Mouse (Mus musculus): ENCODE data around the gene Cdc42ep3.

The Cdc42ep3 gene

DNA sequence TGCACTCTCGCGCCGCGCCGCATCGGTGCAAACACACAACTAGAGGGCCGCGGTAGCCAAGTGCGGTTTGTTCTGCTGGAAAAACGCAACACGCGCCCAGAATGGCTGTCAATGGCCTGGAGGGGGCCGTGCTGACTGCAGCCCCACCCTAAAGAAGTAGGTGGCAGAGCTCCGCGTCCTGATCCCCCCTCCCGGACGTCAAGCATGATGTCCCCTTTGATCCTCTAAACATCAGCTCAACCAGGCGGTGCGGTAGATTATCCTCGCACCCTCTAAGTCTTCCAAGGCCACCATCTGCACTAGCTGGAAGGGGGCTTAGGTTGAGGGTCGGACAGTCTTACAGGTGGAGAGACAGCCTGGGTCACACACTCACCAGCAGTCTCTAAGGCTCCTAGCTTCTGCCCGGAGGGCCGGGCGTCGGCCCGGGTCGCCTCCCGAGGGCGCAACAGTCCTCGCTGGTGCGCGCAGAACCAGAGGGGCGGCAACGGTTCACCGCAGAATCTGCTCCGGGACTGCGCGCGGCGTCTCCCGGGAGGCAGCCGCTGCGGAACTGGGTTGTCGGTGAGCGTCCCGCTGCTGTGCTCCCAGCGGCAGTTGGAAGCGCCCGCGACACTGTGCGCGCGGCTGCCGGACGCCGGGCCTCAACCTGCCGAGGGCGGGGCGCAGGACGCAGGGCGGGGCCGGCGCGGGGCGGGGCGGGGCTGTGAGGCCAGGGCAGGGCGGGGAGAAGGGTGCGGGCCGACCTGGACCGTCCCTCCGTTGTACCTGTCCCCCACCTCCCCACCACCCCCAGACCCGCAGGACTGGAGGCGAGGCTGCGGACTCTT lies at the start of gene Cdc42ep3:
Gene Cdc42ep3, minus strand, starts transcription at position 648 of the 827 bp plus-strand sequence.
- peak; percentile 77 to 80 for DNase-seq

- DNase-seq, result no peak
Measured at GRCm38 (mm10) chr17:79400356-79400755, 45.5 kb upstream of the Cdc42ep3 start.

GRCm38 (mm10) chr17:79398416-79398815 lies 43.5 kb upstream of the Cdc42ep3 start:
- DNase-seq, result no peak

DNA sequence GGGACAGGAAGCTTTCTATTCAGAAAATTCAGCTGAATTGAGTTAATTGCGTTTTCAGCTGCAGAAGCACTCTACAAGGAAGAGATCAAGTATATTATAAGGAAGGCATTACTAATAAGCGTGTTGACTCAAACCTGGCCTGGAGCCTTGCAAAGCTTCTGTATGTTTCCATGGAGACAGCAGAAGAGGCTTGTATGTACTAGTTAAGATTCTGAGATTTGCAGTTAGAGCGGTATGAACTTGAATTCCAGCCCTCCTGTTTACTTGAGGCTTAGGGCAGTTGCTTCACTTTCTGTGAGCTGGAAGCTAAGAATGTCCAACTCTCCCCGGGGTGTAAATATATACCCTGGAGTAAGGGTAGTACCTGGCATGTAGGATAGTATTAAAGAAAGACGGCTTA lies 39.9 kb upstream of the Cdc42ep3 start:
- DNase-seq, result no peak

GRCm38 (mm10) chr17:79393886-79394285 lies 39.0 kb upstream of the Cdc42ep3 start:
- no peak for DNase-seq

- DNase-seq, result no peak
Measured at GRCm38 (mm10) chr17:79387465-79388066, 32.7 kb upstream of the Cdc42ep3 start.

- no peak for DNase-seq
Measured at GRCm38 (mm10) chr17:79381485-79381884, 26.6 kb upstream of the Cdc42ep3 start.

- DNase-seq, result no peak
Measured at GRCm38 (mm10) chr17:79379191-79379590, 24.3 kb upstream of the Cdc42ep3 start.

DNA sequence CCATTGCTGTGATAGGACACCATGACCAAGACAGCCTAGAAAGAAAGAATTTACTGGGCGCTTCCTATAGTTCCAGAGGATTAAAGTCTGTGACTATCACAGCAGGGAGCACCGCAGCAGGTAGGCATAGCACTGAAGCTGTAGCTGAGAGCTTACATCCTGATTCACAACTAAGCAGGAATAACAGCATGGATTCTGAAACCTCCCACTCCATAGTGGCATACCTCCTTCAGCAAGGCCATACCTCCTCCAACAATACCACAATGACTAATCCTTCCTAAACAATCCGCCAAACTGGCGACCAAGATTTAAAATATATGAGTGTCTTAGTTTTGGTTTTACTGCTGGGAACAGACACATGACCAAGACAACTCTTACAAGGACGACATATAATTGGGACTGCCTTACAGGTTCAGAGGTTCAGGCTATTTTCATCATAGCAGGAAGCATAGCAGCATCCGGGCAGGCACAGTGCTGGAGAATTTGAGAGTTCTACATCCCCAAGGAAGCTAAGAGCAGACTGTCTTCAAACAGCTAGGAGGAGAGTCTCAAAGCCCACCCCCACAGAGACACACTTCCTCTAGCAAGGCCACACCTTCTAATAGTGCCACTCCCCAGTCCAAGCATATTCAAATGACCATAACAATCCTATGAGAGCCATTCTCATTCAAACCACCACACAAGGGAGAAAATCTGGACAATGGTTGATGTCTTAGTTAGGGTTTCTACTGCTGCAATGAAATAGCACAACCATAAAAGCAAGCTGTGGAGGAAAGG lies 21.7 kb upstream of the Cdc42ep3 start:
- DNase-seq, result no peak

GRCm38 (mm10) chr17:79372973-79373372 lies 18.1 kb upstream of the Cdc42ep3 start:
- DNase-seq, result no peak

DNA sequence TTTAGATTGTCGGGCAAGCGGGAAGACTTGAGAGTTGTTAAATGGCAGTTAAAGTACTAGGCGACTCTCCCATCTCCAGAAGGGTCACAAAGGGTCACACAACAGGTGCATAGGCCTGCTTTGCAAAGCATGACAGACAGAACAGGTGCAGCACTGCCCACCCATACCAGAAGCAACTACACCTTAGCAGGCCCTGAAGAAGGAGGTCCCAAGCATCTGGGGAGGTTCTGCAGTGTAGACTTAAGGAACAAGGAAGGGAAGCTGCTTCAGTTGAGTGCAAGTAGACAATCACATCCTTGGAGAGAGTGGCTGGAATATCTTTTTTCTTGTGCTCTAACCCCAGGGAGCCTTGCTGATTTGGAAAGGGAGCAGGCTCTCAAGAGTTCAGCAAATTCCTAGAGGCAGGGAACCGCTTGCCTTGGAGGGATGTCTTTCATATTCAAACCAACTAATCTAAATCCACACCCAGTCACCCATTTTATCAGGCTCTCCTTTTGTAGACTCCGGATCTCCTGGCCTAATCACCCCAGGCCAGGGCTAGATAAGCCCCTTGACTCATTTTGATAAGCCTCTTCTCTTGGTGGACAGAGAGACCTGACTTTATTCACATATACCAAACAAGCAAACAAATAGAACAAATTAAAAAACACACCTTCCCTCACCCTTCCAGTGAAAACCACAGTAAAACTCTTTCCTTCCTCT lies 10.0 kb upstream of the Cdc42ep3 start:
- DNase-seq, result no peak

DNA sequence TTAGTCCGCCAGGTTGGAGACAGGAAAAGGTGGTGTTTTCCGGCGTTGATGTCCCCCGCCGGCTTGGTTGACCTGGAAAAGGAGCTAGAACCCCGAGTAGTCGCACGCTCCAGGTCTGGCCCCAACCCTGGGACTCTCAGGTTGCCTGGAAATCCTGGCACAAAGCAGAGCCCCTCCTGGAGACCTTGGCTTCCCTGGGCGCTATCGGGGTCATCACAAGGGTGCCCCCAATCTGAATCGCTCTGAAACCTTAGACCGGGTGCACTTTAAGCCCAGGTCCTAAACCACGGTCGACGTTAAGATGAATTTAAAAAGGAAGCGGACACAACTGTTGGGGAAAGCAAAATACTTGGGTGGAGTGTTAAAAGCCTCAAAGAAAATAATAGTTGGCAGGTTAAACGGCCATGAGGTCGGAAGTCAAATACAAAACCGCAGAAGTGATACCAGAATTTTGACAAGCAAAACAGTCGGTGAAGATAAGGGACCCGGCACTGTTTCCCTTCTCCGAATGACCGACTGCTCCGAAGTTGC lies 1.2 kb upstream of the Cdc42ep3 start:
- DNase-seq, result peak; percentile 34 to 41

DNA sequence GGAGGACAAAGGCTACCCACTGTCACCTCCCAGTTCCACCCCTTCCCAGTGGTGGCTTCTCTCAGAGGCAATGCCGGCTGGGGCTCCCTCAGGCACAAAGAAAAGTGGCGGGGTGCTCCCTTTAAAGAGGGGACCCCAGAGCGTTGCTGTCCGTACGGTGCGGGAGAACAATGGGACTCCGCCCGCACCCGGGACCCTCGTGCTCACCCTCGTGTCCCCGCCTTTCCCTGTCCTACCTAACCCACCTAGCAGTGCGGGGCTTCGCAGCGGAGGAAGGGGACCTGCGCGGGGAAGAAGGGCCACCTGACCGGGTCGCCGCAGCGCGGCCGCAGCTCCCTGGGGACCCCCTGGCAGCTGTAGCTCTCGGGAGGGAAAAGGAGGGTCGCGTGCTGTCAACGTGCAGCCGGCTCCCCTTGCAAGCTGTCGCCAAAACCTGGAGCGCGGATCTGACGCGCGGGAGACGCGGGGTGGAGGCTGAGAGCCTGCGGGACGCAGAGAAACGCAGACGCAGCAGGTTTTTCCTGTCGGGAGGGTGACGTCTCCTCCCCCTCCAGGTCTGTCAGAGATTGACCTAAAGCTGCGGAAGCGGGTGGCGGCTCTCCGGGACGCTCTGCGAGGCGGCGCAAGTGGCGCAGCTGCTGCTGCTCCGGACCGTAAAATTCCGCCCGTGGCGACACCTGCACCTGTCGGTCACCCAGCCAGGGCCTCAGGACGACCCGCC lies 540 bp upstream of the Cdc42ep3 start:
- peak; percentile 69 to 71 for DNase-seq

DNA sequence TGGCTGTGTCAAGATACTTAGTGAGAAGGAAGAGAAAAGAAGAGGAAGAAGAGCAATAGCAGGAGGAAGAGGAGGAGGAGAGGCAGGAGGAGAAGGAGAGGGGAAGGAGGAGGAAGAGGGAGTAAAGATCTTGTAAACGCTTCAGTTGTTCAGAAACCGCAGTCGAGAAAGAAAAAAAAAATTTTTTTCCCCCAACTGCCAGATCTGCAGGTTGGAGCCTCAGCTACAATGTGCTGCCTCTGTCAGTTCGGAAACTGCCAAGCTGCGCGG lies 782 bp downstream of the Cdc42ep3 start:
- peak in 1 of 2 experiments; percentile 12 for DNase-seq

- DNase-seq, result peak in 1 of 2 experiments; percentile 16
Measured at GRCm38 (mm10) chr17:79353446-79354173, 1.3 kb downstream of the Cdc42ep3 start.

GRCm38 (mm10) chr17:79350751-79351191 lies 4.1 kb downstream of the Cdc42ep3 start:
- DNase-seq, result no peak

GRCm38 (mm10) chr17:79349371-79349770 lies 5.5 kb downstream of the Cdc42ep3 start:
- no peak for DNase-seq

GRCm38 (mm10) chr17:79347920-79348589 lies 6.8 kb downstream of the Cdc42ep3 start:
- peak; percentile 21 to 31 for DNase-seq

- no peak for DNase-seq
Measured at GRCm38 (mm10) chr17:79347291-79347690, 7.6 kb downstream of the Cdc42ep3 start.

- DNase-seq, result no peak
Measured at GRCm38 (mm10) chr17:79345001-79345709, 9.7 kb downstream of the Cdc42ep3 start.

All from B cell, adult 2 months (primary cell).